Mouse (Mus musculus) brain, embryonic 18.5 days (tissue): ENCODE measurements around the gene Cd2.

ENCODE experiments used
- DNase-seq: peaks from one replicate; pipeline ENCODE4 v3.0.0-alpha.2; 2012; ENCODE audit warnings: low read depth, low spot score

Gene Cd2

GRCm38 (mm10) chr3:101275636-101276300 is 12.0 kb downstream of the Cd2 start:
- no peak for DNase-seq

DNA sequence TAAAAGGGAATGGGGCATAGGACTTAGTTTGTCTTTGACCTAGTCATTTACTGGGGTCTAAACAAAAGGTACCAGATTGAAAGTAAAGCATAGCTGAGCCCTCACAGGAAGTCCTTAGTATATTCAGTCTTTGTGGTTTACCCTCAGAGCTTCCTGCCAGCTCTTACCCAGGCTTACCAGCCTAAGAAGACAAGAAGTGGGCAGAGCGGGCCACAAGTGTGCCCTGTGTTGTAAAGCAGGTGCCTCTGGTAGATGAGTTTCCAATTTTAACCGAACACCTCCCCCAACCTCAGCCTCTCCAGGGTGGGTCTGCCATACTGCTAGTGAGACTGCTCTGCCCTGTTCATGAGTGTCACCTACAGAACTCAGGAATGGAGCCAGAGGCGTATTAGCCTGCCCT is 12.9 kb downstream of the Cd2 start:
- no peak for DNase-seq

- no peak for DNase-seq
Observed at GRCm38 (mm10) chr3:101274041-101274770, 13.5 kb downstream of the Cd2 start.

DNA sequence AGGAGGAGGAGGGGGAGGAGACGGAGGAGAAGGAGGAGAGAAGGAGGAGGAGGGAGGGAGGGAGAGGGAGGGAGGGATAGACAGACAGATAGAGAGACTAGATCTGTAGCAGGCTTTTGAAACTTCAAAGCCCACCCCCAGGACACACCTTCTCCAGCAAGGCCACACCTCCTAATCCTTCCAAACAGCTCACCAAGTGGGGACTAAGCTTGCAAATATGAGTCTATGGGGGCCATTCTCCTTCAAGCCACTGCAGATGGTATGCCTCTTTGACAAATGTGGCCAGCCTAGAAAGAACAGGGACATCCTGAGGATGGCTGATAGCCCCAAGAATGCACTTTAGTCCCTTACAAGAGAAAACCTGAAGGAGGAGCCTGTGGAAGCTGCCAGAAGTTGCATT is 15.6 kb downstream of the Cd2 start:
- no peak for DNase-seq

DNA sequence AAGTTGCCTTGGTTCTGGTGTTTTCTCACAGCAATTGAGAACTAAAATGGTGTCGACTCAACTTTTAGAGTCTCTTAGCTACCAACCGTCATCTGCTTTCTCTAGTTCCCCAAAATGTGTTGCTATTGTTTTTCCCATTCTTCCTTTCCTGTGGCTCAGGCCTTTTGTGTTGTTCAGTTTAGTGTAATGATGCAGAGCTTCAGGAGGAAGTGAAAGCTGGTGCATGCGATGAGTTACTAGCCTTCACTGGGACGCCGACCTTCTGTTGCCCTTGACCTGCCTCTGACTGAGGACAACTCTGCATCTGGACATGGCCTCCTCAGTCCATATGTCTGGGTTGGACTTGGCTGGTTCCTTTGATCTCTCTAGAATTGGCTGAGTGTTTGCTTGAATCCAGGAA is 16.9 kb downstream of the Cd2 start:
- no peak for DNase-seq

DNA sequence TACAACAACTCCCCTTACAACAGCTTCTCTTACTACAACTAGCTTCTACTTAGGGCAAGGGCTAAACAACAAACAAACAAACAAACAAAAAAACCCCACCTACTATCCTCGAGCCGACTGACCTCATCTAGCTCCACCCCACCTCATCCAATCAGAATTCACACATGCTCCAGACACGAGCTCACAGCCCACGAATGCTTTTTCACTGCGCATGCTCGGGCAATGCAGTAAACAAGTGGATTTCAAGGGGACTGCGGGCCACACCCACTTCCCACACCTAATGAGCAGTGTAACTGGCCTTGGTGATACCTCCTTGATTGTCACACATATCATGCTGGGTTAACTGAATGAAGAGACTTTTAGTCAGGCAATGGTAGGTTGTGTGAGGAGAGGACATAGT is 19.4 kb downstream of the Cd2 start:
- DNase-seq = no peak

GRCm38 (mm10) chr3:101265561-101266091 is 22.1 kb downstream of the Cd2 start:
- DNase-seq = no peak

GRCm38 (mm10) chr3:101258976-101259375 is 28.8 kb downstream of the Cd2 start:
- DNase-seq = no peak

GRCm38 (mm10) chr3:101256090-101256489 is 31.6 kb downstream of the Cd2 start:
- no peak for DNase-seq

DNA sequence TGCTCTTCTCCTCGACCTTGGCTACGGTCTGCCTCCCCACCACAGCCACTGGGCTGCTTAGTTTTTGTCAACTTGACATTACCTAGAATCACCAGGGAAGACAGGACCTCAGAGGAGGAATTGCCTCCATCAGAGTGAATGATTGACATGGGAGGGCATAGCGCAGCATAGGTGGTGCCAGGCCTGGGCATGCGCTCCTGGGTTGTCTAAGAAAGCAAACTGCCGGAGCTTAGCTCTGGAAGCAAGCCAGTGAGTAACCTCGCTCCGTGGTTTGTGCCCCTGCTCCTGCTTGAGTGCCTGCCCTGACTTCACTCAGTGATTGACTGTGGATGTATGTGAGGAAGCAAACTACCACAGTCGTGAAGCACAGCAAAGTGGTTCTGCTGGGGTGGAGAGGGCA is 35.6 kb downstream of the Cd2 start:
- DNase-seq = no peak

GRCm38 (mm10) chr3:101249846-101250245 is 37.9 kb downstream of the Cd2 start:
- DNase-seq = no peak

- no peak for DNase-seq
Observed at GRCm38 (mm10) chr3:101245212-101245611, 42.5 kb downstream of the Cd2 start.

- DNase-seq = no peak
Observed at GRCm38 (mm10) chr3:101243002-101243401, 44.7 kb downstream of the Cd2 start.

DNA sequence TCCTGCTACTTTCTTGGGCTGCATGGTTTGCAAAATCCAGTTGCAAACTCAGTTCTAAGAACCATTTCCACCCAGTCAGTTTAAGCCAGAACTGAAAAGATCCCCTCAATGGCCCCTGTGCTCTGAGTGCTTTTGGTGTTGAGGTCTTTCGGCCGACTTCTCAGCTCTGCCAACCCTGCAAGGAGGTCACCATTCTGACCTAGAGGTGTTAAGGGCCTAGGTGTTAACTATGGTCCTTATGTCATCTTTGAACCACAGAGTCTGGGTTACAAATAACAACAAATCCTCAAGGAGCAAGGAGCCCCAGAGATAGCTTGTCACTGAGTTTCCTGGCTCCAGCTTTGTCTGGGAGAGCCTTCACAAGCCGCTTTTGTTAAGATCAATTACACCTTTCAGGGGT is 45.9 kb downstream of the Cd2 start:
- no peak for DNase-seq

GRCm38 (mm10) chr3:101240859-101241258 is 46.9 kb downstream of the Cd2 start:
- no peak for DNase-seq

- no peak for DNase-seq
Observed at GRCm38 (mm10) chr3:101239236-101239635, 48.5 kb downstream of the Cd2 start.

DNA sequence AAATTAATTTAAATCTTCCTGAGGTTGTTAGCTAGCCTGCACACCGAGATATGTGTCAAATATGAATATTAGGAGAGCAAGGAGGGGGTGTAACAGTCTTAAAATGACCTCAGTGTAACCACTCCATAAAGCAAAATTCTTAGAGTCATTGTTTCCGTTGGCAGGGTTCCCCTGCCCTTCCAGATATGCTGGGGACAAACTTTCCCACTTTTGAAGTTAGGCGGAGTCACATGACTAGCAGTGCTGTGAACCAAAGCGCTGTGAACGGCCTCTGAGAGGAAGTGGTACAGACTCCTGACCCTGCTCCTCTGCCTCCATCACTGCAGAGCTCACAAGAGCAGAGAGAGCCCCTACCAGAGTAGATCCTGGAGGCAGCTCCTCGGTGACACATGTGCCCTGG is 49.0 kb downstream of the Cd2 start:
- DNase-seq = no peak

DNA sequence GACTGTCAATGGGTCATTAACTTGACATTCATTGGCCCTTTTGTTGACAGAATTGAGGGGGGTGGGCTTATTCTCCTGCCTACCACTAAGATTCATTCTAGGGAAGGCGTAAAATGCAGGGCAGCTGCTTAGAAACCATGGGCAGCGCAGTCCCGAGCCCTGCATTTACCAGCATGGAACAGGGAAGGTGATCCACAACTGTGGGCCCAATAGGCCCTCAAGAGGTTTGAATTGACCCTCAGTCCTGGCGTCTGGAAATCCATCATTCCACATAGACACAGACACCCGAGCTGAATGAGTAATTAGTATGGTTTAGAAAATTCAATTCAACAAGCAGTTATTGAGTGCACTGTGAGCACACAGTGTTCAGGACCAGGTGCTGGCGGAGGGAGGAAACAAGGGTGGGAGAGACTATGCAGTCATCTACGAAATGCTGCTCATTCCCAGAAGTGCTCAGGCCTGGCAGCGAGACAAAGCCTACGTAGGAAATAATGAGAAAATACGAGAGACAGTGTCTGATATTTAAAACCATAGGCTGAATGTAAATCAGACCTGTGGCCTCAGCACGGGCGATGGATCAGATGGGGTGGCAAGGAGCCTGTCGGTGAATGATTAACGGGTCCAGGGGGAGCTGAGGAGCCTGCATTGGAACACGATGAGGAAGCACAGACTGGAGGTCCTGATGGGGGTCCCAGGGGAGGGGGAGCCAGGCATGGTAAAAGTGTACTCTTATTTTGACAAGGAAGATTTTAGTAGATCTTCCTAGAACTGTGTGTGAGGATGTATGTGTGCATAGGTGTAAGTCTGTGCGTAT is 50.5 kb downstream of the Cd2 start:
- DNase-seq = no peak

DNA sequence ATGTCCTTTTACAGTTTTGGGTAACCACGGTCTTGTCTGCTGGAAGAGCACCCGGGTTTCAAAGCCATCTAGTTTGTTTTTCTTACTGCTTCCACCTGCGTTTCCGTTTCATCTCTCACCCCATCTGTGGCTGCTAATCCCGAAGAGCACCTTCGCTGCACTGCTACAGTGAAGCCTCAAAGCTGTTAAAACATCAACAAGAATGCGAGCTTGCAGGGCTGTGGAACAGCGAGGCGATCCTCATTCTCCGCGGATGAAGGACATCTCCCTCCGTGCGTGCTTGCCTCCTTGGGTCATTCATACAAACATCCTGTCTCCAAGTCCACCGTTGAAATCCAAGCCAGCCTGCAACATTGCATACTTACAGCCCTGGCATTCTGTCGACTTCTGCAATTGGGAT is 51.5 kb downstream of the Cd2 start:
- no peak for DNase-seq

DNA sequence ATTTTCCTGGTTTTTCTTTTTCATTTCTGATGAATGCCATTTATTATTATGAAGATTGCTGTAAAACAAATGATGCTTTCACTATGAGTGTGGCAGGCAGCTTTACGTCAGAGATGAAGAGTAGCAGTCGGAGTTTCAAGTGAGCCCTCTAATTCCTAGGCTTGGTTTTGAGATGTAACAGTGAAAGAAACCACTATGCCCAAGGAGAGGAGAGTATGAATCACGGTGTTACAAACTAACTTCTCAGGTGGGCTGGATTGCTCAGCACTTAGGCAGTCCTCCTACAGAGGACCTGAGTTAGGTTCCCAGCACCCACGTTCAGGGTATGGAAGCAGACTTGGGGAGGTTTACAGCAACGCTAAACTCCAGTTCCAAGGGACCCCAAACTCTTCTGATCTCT is 52.4 kb downstream of the Cd2 start:
- DNase-seq = no peak

DNA sequence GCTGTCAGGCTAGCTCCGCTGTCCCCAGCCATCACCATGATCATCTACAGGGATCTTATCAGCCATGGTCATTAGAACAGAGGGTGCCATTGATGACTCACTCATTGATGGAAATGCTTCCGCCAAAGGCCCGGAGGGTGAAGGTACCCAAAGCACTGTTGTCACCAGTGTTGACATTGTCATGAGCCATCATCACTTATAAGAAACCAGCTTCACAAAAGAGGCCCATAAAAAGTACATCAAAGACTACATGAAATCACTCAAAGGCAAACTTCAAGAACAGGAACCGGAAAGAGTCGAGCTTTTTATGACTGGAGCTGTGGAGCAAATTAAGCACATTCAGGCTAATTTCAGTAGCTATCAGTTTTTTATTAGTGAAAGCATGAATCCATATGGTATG is 54.3 kb downstream of the Cd2 start:
- DNase-seq = no peak

DNA sequence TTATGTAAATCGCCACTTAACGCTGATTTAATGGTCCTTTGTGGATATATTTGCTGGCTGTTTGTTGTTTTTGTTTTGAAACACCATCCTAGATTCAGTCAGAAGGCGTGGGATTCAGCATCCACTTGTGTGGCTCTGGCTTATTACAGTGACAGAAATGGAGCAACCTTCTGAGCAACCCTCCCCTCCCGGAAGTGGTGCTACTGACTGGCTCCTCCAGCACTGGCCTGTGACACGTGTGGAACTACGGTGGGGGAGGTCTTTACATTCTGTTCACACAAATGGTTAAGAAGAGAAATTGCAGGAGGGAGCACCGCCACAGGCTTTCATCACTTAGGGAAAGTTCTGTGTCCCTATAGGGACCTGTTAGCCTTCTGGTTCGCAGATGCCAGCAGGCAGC is 55.2 kb downstream of the Cd2 start:
- no peak for DNase-seq
